Mouse (Mus musculus): ENCODE data around the gene Nemp1. TPM values are rescaled to one million over a fixed set of nuclear protein-coding genes. Genes with fewer than 3 reads are reported as not detected.

Nemp1 gene
- polyA plus RNA-seq, 1 experiment from 2014 or later: 13.2 TPM

DNA sequence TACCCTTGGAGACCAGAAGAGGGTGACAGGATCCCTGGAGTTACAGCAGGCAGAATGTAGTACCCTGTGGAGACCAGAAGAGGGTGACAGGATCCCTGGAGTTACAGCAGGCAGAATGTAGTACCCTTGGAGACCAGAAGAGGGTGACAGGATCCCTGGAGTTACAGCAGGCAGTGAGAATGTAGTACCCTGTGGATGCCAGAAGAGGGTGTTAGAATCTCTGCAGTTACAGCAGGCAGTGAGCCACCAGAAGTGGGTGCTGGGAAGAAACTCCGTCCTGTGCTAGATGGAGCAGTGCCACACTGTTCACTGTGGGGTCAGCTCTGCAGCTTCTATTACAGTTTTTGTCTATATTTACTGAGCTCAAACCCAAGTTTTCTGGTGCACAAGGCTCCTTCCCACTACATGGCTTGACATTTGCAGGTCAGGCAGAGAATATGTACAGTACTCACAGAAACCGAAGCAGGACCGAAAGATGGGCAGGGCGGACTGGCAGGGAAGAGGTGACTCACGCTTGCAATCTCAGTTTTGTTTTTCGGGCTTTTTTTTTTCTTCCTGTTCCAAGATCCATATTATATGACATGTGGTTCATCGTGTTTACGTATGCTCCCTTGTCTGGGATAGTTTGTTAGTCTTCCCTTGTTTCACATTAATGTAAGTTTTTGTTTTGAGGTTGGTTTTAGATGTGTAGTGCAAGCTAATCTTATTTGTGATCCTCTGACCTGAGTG, 8.3 kb downstream of the Nemp1 start:
- DNase-seq (peak; percentile 91), ATAC-seq (ENCODE audit: insufficient read depth) (no peak)
- H3K27me3 ChIP-seq (ENCODE audit: insufficient read depth, low read length): no peaks in the 10 kb centered on the region
- no peak overlapping the region for H3K4me2 ChIP-seq
- H3K9ac ChIP-seq: no peak overlapping the region
- no peaks in the 10 kb centered on the region for H3K4me1 ChIP-seq (ENCODE audit: insufficient read depth)
- no peaks in the 10 kb centered on the region for H3K9me3 ChIP-seq (ENCODE audit: low read depth, low read length)
- no peaks in the 10 kb centered on the region for H3K36me3 ChIP-seq (ENCODE audit: insufficient read depth)
- no peak overlapping the region for H3K4me3 ChIP-seq (ENCODE audit: low read depth, low read length)
- TF ChIP-seq CTCF (IDR thresholded peaks at IDR 0.05; ENCODE audit: low read depth): peak; percentile 100
- peak overlapping the region; percentile 20; the same call in 1 of the 2 replicates for H3K27ac ChIP-seq (ENCODE audit: low read depth)
- WGBS: 86% methylated on average over 8 of the region's 8 CpGs

DNA sequence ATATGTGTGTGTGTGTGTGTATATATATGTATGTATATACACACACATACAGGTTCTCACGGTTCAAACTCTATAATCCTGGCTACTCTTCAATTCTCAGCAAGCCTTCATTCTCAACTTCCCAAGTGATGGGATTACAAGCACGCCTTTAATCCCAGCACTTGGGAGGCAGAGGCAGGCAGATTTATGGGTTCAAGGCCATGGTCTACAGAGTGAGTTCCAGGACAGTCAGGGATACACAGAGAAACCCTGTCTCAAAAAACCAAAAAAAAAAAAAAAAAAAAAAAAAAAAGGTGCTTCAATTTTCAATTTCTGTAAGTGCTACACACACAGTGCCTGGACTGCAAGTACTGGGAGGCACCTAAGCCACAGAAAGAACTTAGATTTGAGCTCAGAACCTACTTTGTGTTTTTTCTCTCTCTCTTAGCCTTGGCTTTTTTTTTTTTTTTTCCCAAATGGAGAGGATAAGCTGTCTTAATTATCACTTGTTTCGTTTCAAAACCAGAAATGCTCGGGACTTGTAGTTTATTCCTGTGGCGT, 9.2 kb downstream of the Nemp1 start:
- Histone ChIP-seq H3K4me1 (ENCODE audit: insufficient read depth) (no peaks in the 10 kb centered on the region), H3K9ac (peak overlapping the region; percentile 31; the same call in 1 of the 2 replicates), H3K4me2 (peak overlapping the region; percentile 55), H3K4me3 (ENCODE audit: low read depth, low read length) (peak overlapping the region; percentile 77), H3K27ac (ENCODE audit: low read depth) (peak overlapping the region; percentile 51), H3K9me3 (ENCODE audit: low read depth, low read length) (no peaks in the 10 kb centered on the region), H3K27me3 (ENCODE audit: insufficient read depth, low read length) (no peaks in the 10 kb centered on the region), H3K36me3 (ENCODE audit: insufficient read depth) (no peaks in the 10 kb centered on the region)
- WGBS: 38% methylated on average over 5 of the region's 5 CpGs
- DNase-seq (no peak), ATAC-seq (ENCODE audit: insufficient read depth) (no peak)
- TF ChIP-seq CTCF (IDR thresholded peaks at IDR 0.05; ENCODE audit: low read depth): no peak

GRCm38 (mm10) chr10:127676691-127677548, 10.2 kb downstream of the Nemp1 start:
- WGBS: under 1% methylated on average over 69 of the region's 71 CpGs
- no peak for TF ChIP-seq CTCF (IDR thresholded peaks at IDR 0.05; ENCODE audit: low read depth)
- Histone ChIP-seq H3K4me3 (ENCODE audit: low read depth, low read length) (peak overlapping the region; percentile 77), H3K9ac (peak overlapping the region; percentile 65), H3K4me1 (ENCODE audit: insufficient read depth) (no peaks in the 10 kb centered on the region), H3K27me3 (ENCODE audit: insufficient read depth, low read length) (no peaks in the 10 kb centered on the region), H3K9me3 (ENCODE audit: low read depth, low read length) (no peaks in the 10 kb centered on the region), H3K36me3 (ENCODE audit: insufficient read depth) (no peaks in the 10 kb centered on the region), H3K27ac (ENCODE audit: low read depth) (peak overlapping the region; percentile 67), H3K4me2 (peak overlapping the region; percentile 94)
- DNase-seq: peak; percentile 99
- peak; percentile 93 for ATAC-seq (ENCODE audit: insufficient read depth)

DNA sequence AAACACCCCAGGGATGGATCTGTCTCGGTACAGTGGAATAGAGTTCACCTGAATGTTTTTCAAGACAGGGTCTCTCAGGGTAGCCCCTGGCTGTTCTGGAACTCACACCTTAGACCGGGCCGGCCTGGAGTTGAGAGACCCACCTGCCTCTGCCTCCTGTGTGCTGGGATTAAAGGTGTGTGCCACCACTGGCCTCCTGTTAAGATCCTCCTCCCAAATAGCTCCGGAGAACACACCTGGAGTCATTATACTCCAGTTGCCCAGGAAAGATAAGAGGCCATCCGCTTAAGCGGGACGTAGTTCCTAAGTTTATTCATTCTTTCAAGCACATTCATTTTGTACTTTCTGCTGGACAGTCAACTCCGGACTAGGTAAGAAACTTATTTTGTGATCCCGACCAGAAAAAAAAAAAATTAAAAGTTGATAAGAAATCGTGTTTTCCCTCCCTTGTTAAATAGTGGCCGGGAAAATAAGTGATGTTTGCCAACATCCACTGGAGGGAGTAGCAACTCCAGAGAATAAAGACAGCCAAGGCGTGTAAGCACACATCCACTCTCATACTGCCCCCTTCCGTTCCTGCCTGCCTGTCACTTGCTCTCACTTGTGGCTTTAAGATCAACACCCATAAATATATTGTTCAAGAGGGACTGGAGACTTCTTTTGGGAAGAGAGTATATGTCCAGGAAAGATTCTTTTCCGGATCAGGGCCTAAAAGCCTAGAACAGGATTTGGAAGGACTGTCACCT, 11.1 kb downstream of the Nemp1 start:
- WGBS: 7% methylated on average over 14 of the region's 14 CpGs
- DNase-seq: peak; percentile 91
- ATAC-seq (ENCODE audit: insufficient read depth): peak; percentile 26; the same call in 1 of the 2 replicates
- Histone ChIP-seq H3K4me3 (ENCODE audit: low read depth, low read length) (peak overlapping the region; percentile 77), H3K36me3 (ENCODE audit: insufficient read depth) (no peaks in the 10 kb centered on the region), H3K4me2 (peak overlapping the region; percentile 94), H3K27me3 (ENCODE audit: insufficient read depth, low read length) (no peaks in the 10 kb centered on the region), H3K4me1 (ENCODE audit: insufficient read depth) (no peaks in the 10 kb centered on the region), H3K9ac (peak overlapping the region; percentile 65), H3K9me3 (ENCODE audit: low read depth, low read length) (no peaks in the 10 kb centered on the region), H3K27ac (ENCODE audit: low read depth) (no peak overlapping the region; the same call in 1 of the 2 replicates)
- TF ChIP-seq CTCF (IDR thresholded peaks at IDR 0.05; ENCODE audit: low read depth): peak; percentile 91

DNA sequence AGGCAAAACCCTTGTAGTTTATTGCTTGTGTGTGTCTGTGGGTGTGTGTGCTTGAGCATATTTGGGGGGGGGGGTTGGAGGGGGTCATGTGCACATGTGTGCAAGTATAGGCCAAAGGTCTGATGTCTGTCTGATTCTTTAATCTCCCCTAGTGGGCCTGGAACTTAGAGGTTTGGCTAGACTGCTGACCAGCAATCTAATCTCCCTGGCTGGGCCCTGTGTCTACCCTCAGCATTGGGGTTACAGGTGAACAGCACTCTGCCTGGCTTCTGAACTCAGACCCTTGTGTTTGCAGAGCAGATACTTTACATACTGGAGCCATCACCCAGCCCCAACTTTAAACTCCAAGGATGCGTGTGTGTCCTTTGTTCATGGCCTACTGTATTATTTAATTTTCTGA, 12.5 kb downstream of the Nemp1 start:
- ATAC-seq (ENCODE audit: insufficient read depth): no peak
- Histone ChIP-seq H3K9ac (peak overlapping the region; percentile 0; the same call in 1 of the 2 replicates), H3K27ac (ENCODE audit: low read depth) (no peak overlapping the region), H3K4me3 (ENCODE audit: low read depth, low read length) (no peak overlapping the region), H3K9me3 (ENCODE audit: low read depth, low read length) (no peaks in the 10 kb centered on the region), H3K27me3 (ENCODE audit: insufficient read depth, low read length) (no peaks in the 10 kb centered on the region), H3K4me2 (no peak overlapping the region), H3K36me3 (ENCODE audit: insufficient read depth) (no peaks in the 10 kb centered on the region), H3K4me1 (ENCODE audit: insufficient read depth) (no peaks in the 10 kb centered on the region)
- DNase-seq: no peak
- WGBS: 79% methylated on average over 1 of the region's 1 CpGs
- no peak for TF ChIP-seq CTCF (IDR thresholded peaks at IDR 0.05; ENCODE audit: low read depth)

DNA sequence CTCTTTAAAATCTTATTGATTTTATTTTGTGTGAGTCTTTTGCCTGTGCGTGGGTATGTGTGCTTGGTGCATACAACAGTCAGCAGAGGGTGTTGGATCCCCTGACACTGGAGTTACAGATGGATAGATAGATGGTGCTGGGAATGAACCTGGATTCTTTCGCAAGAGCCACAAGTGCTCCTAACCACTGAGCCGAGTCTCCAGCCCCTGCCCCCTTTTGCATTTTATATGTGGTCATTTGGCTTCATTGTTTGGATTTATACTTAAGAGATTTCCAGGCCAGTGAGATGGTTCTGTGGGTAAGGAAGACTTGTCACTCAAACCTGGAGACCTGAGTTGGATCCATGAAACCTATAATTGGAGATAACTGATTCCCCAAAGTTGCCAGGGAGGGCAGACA, 13.2 kb downstream of the Nemp1 start:
- 75% methylated on average over 3 of the region's 3 CpGs for WGBS
- Histone ChIP-seq H3K9me3 (ENCODE audit: low read depth, low read length) (no peaks in the 10 kb centered on the region), H3K4me3 (ENCODE audit: low read depth, low read length) (no peak overlapping the region), H3K27me3 (ENCODE audit: insufficient read depth, low read length) (no peaks in the 10 kb centered on the region), H3K36me3 (ENCODE audit: insufficient read depth) (no peaks in the 10 kb centered on the region), H3K4me2 (no peak overlapping the region), H3K4me1 (ENCODE audit: insufficient read depth) (no peaks in the 10 kb centered on the region), H3K9ac (no peak overlapping the region), H3K27ac (ENCODE audit: low read depth) (no peak overlapping the region)
- no peak for DNase-seq
- TF ChIP-seq CTCF (IDR thresholded peaks at IDR 0.05; ENCODE audit: low read depth): no peak
- no peak for ATAC-seq (ENCODE audit: insufficient read depth)

Data from lung, embryonic 14.5 days (tissue).